Mouse (Mus musculus) forebrain, embryonic 13.5 days (tissue): ENCODE results near the gene Rbfox2. TPM values are rescaled to one million over a fixed set of nuclear protein-coding genes. Genes with fewer than 3 reads are reported as not detected.

Experiments
- ATAC-seq: fragments of 200-750 bp; cut with Nextera tagmentation; 2 replicates; pipeline ENCODE4 v1.8.0; 2017
- H3K27ac ChIP-seq: fragments of 300-500 bp; sonication (generic); 2 replicates; pipeline ENCODE4 v1.5.1; 2015; ENCODE audit warnings: inconsistent platforms, mild to moderate bottlenecking, moderate library complexity
- H3K27me3 ChIP-seq: fragments of 300-500 bp; sonication (generic); 2 replicates; pipeline ENCODE4 v1.6.1; 2015; ENCODE audit warnings: mild to moderate bottlenecking, inconsistent platforms
- H3K36me3 ChIP-seq: fragments of 300-500 bp; sonication (generic); 2 replicates; pipeline ENCODE4 v1.6.1; 2015; ENCODE audit warnings: mild to moderate bottlenecking, inconsistent platforms; ENCODE audit not compliant: poor library complexity, severe bottlenecking
- H3K4me1 ChIP-seq: fragments of 300-500 bp; sonication (generic); 2 replicates; pipeline ENCODE4 v1.6.1; 2015; ENCODE audit warnings: inconsistent platforms
- H3K4me2 ChIP-seq: fragments of 300-500 bp; sonication (generic); 2 replicates; pipeline ENCODE4 v1.6.1; 2015; ENCODE audit warnings: inconsistent platforms, mild to moderate bottlenecking, moderate library complexity
- H3K4me3 ChIP-seq: fragments of 300-500 bp; sonication (generic); 2 replicates; pipeline ENCODE4 v1.5.1; 2015; ENCODE audit warnings: mild to moderate bottlenecking, inconsistent platforms
- H3K9ac ChIP-seq: fragments of 300-500 bp; sonication (generic); 2 replicates; pipeline ENCODE4 v1.6.1; 2015; ENCODE audit warnings: mild to moderate bottlenecking, inconsistent platforms
- H3K9me3 ChIP-seq: fragments of 300-500 bp; sonication (generic); replicated peaks from 2 replicates; pipeline ENCODE4 v1.6.1; 2016; ENCODE audit warnings: inconsistent platforms
- WGBS: fragments of 180-500 bp; shearing (Covaris S2); methylation state at CpG from one replicate; pipeline ENCODE4 v1.1.7; 2015; 5-methylcytosine and 5-hydroxymethylcytosine counted together
- polyA plus RNA-seq: library from polyadenylated mRNA; unstranded; fragments of >200 nt; fragmentation: Nextera tagmentation; extraction: Ambion mirVana; gene quantifications from 2 replicates; pipeline ENCODE4 v1.2.1, GENCODE M21; 2015

Rbfox2 gene
- polyA plus RNA-seq, 1 experiment from 2014 or later = 116 TPM

- Histone ChIP-seq H3K4me2 (no peak overlapping the region), H3K4me1 (peaks cover 10% of the 10 kb centered on the region; the same call in 1 of the 2 replicates), H3K36me3 (no peaks in the 10 kb centered on the region), H3K4me3 (no peak overlapping the region), H3K9ac (no peak overlapping the region), H3K27me3 (no peaks in the 10 kb centered on the region), H3K9me3 (no peaks in the 10 kb centered on the region), H3K27ac (peak overlapping the region; percentile 19; the same call in 1 of the 2 replicates)
- no peak for ATAC-seq
- WGBS = 48% methylated on average over 11 of the region's 11 CpGs
Measured at GRCm38 (mm10) chr15:77037278-77038161, 269.3 kb downstream of the Rbfox2 start.

GRCm38 (mm10) chr15:77036989-77037277 lies 269.9 kb downstream of the Rbfox2 start:
- H3K4me3 ChIP-seq = no peak overlapping the region
- no peak overlapping the region for H3K9ac ChIP-seq
- no peaks in the 10 kb centered on the region for H3K27me3 ChIP-seq
- no peak for ATAC-seq
- peak overlapping the region; percentile 19; the same call in 1 of the 2 replicates for H3K27ac ChIP-seq
- peaks cover 10% of the 10 kb centered on the region; the same call in 1 of the 2 replicates for H3K4me1 ChIP-seq
- H3K9me3 ChIP-seq = no peaks in the 10 kb centered on the region
- H3K4me2 ChIP-seq = no peak overlapping the region
- 46% methylated on average over 2 of the region's 2 CpGs for WGBS
- no peaks in the 10 kb centered on the region for H3K36me3 ChIP-seq

DNA sequence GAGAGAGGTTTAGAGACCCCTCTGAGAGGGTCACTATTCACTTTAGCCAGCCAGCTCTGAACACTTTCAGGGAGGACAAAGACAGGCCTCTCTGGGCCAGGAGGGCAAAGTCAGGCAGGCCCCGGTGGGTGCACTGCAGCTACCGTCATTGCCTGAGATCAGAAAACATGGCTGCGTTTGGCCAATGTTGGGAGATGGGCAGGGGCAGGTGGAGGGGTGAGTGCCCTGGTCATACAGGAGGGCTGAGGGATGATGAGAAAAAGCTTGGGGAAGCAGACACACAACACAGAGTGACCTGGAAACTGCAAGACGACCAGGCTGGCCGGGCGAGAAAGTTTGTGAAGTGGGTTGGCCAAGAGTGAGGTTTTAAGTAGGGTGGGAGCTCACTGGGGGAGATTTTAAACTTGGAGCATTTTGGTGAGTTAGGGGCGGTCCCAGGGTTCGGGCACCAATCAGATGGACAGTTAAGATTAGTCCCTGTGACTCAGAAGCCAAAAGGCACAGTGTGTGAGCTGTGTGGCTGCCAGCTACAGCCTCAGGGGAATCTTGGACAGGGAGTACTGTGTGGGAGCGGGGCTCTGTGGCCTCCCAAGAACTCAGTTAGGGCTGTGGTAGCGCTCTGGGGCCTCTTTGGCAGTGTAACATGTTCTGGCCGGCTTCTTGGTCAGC lies 270.4 kb downstream of the Rbfox2 start:
- Histone ChIP-seq H3K27me3 (no peaks in the 10 kb centered on the region), H3K9me3 (no peaks in the 10 kb centered on the region), H3K4me1 (peaks cover 10% of the 10 kb centered on the region; the same call in 1 of the 2 replicates), H3K9ac (no peak overlapping the region), H3K4me3 (no peak overlapping the region), H3K36me3 (no peaks in the 10 kb centered on the region), H3K27ac (0 out of 2 replicates have a peak overlapping the region, but pooled peaks have one; percentile 19), H3K4me2 (no peak overlapping the region)
- ATAC-seq = no peak
- 81% methylated on average over 11 of the region's 11 CpGs for WGBS

DNA sequence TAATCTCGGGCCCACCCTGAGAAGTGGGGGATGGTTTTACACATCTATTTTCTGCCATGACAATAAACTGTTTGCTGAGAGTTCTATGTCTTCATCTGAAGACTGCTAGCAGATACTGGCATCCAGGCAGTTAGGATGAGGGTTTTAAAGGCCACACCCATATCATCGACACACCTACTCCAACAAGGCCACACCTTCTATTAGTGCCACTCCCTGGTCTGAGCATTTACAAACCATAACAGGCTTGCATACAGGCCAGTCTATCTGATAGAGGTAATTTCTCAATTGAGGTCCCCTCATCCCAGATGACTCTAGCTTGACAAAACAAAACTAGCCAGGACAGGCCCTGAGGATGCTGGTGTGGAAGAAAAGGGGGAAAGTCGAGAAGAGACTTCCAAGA lies 271.2 kb downstream of the Rbfox2 start:
- H3K27me3 ChIP-seq = no peaks in the 10 kb centered on the region
- no peak for ATAC-seq
- no peaks in the 10 kb centered on the region for H3K9me3 ChIP-seq
- no peaks in the 10 kb centered on the region for H3K36me3 ChIP-seq
- H3K4me2 ChIP-seq = no peak overlapping the region
- H3K4me3 ChIP-seq = no peak overlapping the region
- no peak overlapping the region for H3K27ac ChIP-seq
- peaks cover 10% of the 10 kb centered on the region; the same call in 1 of the 2 replicates for H3K4me1 ChIP-seq
- 89% methylated on average over 3 of the region's 3 CpGs for WGBS
- H3K9ac ChIP-seq = no peak overlapping the region

DNA sequence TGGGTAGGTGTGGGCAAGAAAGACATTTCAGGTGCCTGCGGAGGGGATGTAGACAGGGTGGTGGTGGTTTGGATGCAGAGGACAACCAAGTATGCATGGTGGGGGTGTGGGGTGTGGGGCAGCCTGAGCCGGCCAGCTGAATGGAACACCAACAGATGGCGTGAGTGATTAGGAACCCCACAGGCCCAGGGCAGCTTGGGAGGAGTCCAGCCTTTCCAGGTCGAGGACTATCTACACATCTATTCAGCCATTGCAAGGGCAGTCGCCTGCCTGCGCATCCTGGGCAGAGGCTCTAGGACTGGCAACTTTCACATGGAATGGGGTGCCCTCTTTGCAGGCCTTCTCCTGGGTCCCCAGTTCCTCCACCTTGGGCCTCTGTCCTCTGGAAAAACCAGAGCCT lies 272.3 kb downstream of the Rbfox2 start:
- Histone ChIP-seq H3K27ac (no peak overlapping the region), H3K9me3 (no peaks in the 10 kb centered on the region), H3K9ac (no peak overlapping the region), H3K4me1 (peaks cover 10% of the 10 kb centered on the region; the same call in 1 of the 2 replicates), H3K36me3 (no peaks in the 10 kb centered on the region), H3K4me2 (no peak overlapping the region), H3K4me3 (no peak overlapping the region), H3K27me3 (no peaks in the 10 kb centered on the region)
- no peak for ATAC-seq
- 73% methylated on average over 6 of the region's 6 CpGs for WGBS

DNA sequence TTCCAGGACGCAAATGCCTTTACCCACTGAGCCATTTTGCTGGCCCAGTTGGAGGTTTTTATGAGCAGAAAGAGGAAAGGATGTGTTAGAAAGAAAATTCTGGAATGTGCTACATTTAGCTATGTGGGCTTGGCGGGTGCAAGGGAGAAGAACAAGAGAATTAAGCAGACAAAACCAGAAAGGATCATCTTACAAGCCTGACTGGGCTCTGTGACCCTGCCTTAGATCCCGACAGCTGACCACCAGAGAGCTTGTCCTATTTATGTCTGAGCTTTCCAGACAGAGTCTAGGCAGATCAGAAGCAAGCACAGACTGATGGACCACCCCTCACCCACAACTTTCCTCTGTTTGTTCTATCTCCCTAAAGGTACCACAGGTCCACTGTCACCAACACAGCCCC lies 275.5 kb downstream of the Rbfox2 start:
- no peak for ATAC-seq
- Histone ChIP-seq H3K27me3 (no peaks in the 10 kb centered on the region), H3K4me1 (peaks cover 8% of the 10 kb centered on the region), H3K9me3 (no peaks in the 10 kb centered on the region), H3K36me3 (no peaks in the 10 kb centered on the region), H3K4me3 (no peak overlapping the region), H3K27ac (no peak overlapping the region), H3K9ac (no peak overlapping the region), H3K4me2 (no peak overlapping the region)
- WGBS = 58% methylated on average over 3 of the region's 3 CpGs

GRCm38 (mm10) chr15:77029331-77029991 lies 277.3 kb downstream of the Rbfox2 start:
- Histone ChIP-seq H3K27ac (no peak overlapping the region; the same call in 1 of the 2 replicates), H3K27me3 (no peaks in the 10 kb centered on the region), H3K4me3 (no peak overlapping the region), H3K36me3 (no peaks in the 10 kb centered on the region), H3K9me3 (no peaks in the 10 kb centered on the region), H3K9ac (peak overlapping the region; percentile 21), H3K4me2 (no peak overlapping the region), H3K4me1 (peaks cover 16% of the 10 kb centered on the region)
- ATAC-seq = peak; percentile 71
- 27% methylated on average over 7 of the region's 7 CpGs for WGBS

Other genes with a start within 250 kb of the Rbfox2 start
- gene Apol7a, start 92.1 kb upstream of the Rbfox2 start, polyA plus RNA-seq = not detected in 2 replicates
- gene Apol9a, start 104.1 kb upstream of the Rbfox2 start, polyA plus RNA-seq = not detected in 2 replicates
- gene Apol7b, start 140.5 kb upstream of the Rbfox2 start, polyA plus RNA-seq = not detected in 2 replicates
- not detected in 2 replicates for gene Apol10a, start 170.0 kb upstream of the Rbfox2 start, polyA plus RNA-seq
- gene Apol11a, start 201.3 kb upstream of the Rbfox2 start, polyA plus RNA-seq = not detected in 2 replicates
- gene Apol7c, start 226.3 kb upstream of the Rbfox2 start, polyA plus RNA-seq = not detected in 2 replicates